Mouse (Mus musculus): ENCODE measurements at regions not wholly inside any gene's neighbourhood (a gene's known extent, or its start where the extent isn't known, plus 50 kb on each side); places are given as distances from the start of the nearest gene placed in this dataset.

DNA sequence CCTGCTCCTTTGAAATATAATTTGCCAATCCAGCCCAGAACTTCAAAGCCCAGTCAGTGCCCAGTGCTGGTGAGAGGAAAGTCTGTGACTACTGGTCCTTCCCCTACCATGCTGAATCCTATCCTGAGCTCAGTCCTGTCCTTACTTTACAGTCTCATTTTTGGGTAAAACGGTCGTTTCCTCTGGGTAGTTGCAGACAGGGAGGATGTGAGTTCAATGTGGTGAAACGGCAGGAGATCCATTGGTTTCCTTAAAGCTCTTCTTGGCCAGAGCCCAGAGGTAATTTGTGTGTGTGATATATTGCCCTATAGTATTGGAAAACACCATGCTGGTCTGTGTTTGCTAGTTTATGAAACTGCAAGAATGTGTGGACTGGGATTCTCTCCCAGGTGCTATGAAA is 73.6 kb upstream of the Nrp1 start:
- no peak for DNase-seq (ENCODE audit: low read depth, low spot score)

GRCm38 (mm10) chr8:128290076-128290475 is 68.3 kb upstream of the Nrp1 start:
- no peak for DNase-seq (ENCODE audit: low read depth, low spot score)

- DNase-seq (ENCODE audit: low read depth, low spot score) = no peak
Measured at GRCm38 (mm10) chr8:128292394-128292793, 66.0 kb upstream of the Nrp1 start.

- DNase-seq (ENCODE audit: low read depth, low spot score) = no peak
Measured at GRCm38 (mm10) chr8:128296728-128297380, 61.5 kb upstream of the Nrp1 start.

GRCm38 (mm10) chr8:128302322-128302721 is 56.1 kb upstream of the Nrp1 start:
- no peak for DNase-seq (ENCODE audit: low read depth, low spot score)
